Mouse (Mus musculus) 416B (cell line): Measurements from ENCODE around the gene Ass1.

ENCODE experiments used
- DNase-seq: peaks from one replicate; pipeline ENCODE4 v3.0.0; 2011; ENCODE audit warnings: low read depth

The Ass1 gene

DNA sequence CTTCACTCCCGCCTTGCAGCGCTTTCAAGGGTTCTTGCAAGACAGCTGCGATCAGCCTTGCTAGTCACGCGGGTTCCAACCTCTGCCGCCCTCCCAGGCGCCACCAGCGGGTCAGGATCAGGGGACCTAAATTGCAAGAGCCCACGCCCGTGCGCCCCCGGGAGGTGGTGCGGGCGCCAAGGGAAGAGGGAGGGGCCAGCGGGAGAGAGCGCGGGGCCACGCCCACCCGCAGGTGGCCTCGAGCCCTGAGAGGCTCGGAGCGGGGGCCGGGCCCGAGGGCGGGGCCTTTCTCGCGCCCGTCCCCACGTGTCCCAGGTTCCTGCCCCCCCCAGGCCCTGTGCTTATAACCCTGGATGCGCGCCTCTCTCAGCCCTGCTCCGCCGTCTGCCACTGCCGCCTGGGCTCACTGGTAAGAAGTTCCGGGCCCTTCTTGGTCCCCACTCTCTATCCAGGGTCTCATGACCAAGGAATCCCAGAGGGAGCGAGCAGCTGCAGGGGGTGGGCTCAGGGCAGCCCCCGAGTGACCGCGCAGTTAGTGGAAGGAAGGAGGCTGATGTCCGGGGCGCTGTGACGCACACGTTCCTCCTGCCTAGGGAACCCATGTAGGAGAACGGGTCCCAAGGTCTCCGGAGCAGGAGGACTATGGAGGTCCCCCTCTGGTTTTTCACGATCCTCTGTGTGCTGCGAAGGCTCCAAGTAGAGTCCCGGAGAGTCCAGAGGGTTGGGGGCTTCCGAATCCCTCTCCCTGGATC is at the start of gene Ass1:
Gene Ass1, plus strand, starts transcription at position 277 of the 752 bp plus-strand sequence.
- no peak for DNase-seq

DNA sequence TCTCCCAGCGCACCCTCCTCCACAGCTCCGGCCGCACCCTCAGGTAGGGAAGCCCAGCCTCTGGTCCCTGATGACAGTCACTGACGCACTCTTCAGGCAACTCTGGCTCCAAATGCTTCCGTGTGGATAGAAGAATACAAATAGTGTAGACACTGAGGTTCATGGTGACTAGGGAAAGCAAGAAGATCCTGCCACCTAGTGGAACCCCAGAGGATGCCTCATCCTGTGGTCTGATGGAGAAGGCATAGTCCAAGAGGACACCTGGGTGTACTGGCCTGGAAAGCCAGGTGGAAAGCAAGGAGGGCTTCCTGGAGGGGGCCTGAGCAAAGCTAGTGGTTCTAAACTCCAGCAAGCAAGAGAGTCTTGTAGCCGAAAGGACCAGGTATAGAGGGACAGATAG is 49.1 kb upstream of the Ass1 start:
- peak; percentile 13 for DNase-seq

DNA sequence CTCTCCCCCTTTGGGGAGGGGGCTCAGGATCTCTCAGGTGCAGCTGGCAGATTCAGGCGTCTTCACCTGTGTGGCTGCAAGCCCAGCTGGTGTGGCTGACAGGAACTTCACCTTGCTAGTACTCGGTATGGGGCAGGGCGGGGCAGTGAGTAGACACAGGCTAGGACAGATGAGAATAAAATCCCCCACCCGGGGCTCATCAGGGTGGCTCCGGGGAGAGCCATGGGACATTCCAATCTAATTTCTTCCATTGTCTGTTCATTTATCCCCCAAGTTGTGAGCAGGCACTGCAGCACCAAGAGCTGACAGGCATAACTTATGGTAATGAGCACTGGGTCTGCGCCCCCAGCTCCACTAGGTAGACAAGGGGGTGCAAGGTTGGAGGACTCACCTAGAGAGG is 47.4 kb upstream of the Ass1 start:
- no peak for DNase-seq

DNA sequence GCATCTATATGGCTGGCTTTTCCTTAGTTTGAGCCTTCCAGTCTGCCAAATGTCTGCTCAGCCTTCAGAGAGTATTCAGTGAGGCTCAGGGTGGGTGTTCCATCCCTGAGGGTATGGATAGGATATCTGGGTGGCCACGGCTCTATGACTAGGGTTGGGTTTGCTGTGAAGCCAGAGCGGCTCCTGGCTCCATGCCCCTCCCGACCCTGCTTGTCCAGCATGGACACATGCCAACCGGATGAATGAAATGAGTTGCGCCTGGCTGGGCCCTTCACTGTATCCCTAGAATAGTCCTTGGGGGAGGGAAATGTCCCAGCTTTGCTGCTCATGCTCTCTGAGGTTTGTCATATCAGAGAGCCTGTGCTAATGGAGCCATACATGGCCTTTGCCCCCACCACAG is 38.5 kb upstream of the Ass1 start:
- no peak for DNase-seq

DNA sequence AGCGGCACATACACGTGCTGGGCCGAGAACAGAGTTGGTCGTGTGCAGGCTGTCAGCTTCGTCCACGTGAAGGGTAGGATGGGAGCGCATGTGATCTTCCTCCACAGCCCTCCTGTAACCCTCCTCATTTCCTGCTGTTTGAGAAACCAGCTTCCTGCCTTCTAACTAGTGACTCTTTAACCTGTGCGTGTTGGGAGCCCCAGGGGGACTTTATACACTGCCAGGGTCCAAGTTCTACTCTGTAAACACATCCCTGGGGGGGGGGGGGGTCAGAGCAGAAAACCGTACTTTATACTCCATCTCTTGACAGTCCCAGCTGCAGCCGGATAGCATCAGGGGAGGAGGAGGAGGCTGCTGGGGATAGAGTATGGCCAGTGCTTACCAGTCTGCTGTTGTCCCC is 35.3 kb upstream of the Ass1 start:
- DNase-seq: no peak

GRCm38 (mm10) chr2:31435567-31435966 is 34.4 kb upstream of the Ass1 start:
- peak; percentile 51 for DNase-seq

DNA sequence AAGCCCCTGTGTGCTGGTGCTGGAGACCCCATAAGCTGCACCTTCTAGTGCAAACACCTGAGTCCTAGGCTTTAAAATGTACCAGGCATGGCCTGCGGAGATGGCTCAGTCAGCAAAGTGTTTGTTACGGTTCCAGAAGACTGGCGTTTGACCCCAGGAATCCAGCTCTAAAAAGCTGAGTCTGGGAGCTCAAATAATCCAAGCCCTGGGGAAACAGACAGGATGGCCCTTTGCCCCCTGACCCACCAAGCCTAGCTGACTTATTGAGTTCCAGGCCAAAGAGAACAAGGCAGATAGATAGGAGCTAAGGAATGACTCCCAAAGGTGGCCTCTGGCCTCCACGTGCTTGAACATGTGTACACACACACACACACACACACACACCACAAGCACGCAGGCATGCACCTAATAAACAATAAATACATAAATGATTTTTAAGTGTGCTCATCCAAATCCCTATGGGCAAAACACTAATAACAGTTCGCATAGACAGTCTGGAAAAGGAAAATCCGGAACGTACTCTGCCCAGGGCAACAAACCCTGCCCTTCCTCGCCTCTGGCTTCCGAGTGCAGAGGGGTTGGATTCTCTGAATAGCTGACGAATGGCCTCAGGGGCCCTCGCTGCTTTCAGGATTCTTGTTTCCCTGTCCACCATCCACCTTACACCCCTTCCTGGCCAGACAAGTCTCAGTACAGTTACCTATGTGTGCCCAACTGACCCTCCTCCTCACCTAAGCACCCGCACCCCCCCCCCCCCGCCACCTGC is 32.3 kb upstream of the Ass1 start:
- DNase-seq: no peak

DNA sequence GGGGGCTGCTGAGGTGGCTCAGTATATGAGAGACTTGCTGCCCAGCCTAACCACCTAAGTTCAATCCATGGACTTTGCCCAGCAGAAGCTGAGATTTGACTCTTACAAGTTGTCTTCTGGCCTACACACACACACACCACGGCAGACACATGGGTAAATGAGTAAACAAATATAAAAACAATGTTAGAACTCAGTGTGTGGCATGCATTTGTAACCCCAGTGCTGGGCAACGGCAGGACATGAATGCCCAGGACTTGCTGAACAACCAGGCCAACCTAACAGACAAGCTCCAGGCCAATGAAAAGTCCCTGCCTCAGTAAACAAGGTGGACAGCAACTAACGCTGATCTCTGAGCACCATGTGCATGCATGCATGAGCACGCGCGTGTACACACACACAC is 30.4 kb upstream of the Ass1 start:
- no peak for DNase-seq

- DNase-seq: peak; percentile 78
These were observed 27.4 kb upstream of the Ass1 start for GRCm38 (mm10) chr2:31442480-31443160.

DNA sequence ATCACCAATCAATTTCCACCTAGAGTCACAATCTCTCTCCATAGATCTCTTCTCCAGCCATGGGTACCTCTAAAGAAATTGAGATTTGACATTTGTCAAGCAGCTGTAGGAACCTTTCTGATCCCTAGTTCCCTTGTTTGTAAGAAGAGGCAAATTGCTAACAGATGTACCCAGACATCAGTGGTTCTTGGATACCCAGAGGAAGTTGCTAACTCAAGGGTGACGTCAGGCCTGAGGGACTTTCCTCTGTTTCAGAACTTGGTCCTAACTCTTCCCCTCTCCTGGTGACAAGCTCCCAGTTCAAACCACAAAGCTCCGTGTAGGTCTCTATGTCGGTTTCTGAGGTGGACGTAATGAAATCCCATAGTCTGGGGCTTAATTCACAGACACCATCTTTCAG is 24.0 kb upstream of the Ass1 start:
- peak; percentile 17 for DNase-seq

DNA sequence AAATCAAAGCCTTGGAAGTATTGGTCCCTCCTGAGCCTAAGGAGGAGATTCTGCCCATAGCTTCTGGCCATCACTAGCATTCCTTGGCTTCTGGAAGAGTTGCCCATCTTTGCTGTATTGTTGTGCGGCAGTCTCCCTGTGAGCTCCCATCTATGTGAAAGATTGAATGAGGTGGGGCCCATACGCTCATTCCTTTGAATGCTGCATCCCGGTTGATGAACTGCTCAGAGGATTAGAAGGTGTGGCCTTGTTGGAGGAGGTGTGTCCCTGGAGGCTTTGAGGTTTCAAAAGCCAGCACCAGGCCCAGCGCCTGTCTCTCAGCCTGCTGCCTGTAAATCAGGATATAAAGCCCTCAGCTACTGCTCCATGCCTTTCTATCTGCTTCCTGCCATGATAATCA is 23.6 kb upstream of the Ass1 start:
- no peak for DNase-seq

DNA sequence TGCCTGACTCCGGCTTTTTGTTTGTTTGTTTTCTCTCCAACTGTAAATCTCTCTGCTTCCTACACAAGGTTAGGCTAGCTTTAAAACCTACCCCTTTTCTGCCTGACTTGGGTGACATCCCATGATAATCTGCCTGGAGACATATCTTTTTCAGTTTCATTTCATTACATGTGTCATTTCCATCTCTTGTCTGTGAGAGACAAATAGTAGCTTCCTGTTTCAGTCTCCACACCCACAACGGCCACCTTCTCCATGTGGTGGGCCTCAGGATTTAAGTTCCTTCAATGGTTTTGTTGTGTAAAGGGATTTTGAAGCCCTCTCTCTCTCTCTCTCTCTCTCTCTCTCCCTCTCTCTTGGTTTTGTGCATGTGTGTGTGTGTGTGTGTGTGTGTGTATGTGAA is 22.5 kb upstream of the Ass1 start:
- peak; percentile 67 for DNase-seq

- DNase-seq: no peak
These were observed 21.1 kb upstream of the Ass1 start for GRCm38 (mm10) chr2:31448756-31449440.

GRCm38 (mm10) chr2:31449441-31449815 is 20.6 kb upstream of the Ass1 start:
- DNase-seq: no peak

- DNase-seq: no peak
These were observed 20.1 kb upstream of the Ass1 start for GRCm38 (mm10) chr2:31449902-31450301.

DNA sequence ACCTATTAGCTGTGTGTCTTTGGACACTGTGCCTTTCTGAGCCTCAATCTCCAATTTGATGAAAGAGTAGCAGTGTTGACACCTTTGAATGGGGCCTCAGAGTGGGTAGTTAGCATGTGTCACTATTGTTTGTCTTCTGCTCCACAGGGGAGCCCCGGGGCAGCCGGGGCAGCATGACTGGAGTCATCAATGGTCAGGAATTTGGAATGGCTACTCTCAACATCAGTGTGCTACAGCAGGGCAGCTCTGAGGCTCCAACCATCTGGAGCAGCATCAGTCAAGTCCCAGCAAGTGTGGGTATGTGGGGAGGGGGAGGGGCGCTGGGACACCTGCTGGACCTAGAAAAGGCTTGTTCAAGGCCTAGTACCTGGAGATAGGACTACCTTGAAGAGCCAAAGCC is 19.3 kb upstream of the Ass1 start:
- no peak for DNase-seq

- DNase-seq: no peak
These were observed 18.5 kb upstream of the Ass1 start for GRCm38 (mm10) chr2:31451530-31451929.

DNA sequence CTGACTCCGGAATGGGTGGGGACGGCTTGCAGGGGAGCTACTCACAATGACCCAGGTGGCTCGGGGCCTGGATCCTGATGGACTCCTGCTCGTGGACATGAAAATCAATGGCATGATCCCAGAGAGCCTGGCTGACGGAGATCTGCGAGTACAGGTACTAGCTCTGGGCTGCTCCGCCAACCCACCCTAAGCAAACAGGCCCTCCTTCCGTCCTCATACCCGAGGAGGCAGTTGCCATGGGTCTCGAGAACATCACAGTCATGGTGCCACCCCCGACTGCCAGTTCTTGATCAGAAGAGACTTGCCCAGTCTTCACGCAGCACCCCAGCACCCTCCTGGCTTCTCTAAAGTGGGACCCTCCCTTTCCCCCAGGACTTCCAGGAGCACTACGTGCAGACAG is 17.0 kb upstream of the Ass1 start:
- no peak for DNase-seq

GRCm38 (mm10) chr2:31453559-31454177 is 16.3 kb upstream of the Ass1 start:
- no peak for DNase-seq

DNA sequence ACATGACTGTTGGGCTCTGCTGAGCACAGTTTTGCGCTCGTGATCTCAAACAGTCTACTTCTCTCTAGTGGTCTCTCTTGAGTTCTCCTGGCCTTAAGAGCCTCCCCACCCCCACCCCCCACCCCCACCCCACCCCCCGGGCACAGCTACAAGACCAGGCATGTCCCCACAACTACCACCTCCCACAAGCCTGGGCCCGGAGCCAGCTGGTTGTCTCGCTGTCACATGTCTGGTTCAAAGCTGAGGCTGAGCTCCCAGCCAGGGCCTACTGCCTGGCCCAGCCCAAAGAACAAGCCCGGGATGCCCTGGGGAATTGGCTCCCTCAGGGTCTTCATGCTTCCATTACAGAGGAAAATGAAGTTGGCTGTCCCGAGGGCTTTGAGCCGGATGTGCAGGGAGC is 15.7 kb upstream of the Ass1 start:
- DNase-seq: peak; percentile 24

GRCm38 (mm10) chr2:31455418-31455817 is 14.6 kb upstream of the Ass1 start:
- DNase-seq: no peak

DNA sequence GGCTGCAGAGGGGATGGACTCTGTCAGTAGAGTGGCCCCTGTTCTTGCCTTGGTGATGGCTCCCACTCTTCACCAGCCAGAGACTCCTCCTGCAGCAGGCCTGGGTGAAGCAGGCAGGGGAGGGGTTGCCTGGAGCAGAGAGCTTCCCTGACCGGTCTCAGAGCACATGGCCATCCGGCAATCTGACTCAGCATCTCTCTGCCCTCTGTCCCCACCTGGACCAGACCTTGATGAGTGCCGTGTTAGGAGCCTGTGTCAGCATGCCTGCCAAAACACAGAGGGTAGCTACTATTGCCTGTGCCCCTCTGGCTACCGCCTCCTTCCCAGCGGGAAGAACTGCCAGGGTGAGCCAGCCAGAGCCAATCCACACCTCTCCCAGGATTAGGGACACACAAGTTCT is 11.5 kb upstream of the Ass1 start:
- no peak for DNase-seq
